Mouse (Mus musculus): ENCODE data around the gene Rtn1. TPM values are rescaled to one million over a fixed set of nuclear protein-coding genes. Genes with fewer than 3 reads are reported as not detected.

Gene Rtn1
- polyA plus RNA-seq, 1 experiment from 2014 or later: 505 TPM

GRCm38 (mm10) chr12:72422681-72423080 is 13.8 kb upstream of the Rtn1 start:
- WGBS: 53% methylated on average over 4 of the region's 4 CpGs
- no peak overlapping the region for H3K4me2 ChIP-seq (replicated peaks; ENCODE audit: low read depth, low read length)
- H3K9ac ChIP-seq (ENCODE audit: low read depth, low read length): no peak overlapping the region
- no peak overlapping the region for H3K4me3 ChIP-seq (ENCODE audit: low read depth, low read length)
- no peaks in the 10 kb centered on the region for H3K36me3 ChIP-seq (ENCODE audit: control insufficient read depth, insufficient read depth, low read length)
- no peak for ATAC-seq (ENCODE audit: low FRiP score)
- H3K27me3 ChIP-seq (ENCODE audit: control insufficient read depth, insufficient read depth, low read length): no peaks in the 10 kb centered on the region
- H3K4me1 ChIP-seq (replicated peaks; ENCODE audit: control insufficient read depth, insufficient read depth, low read length): no peaks in the 10 kb centered on the region
- H3K9me3 ChIP-seq (ENCODE audit: control insufficient read depth, low read length): no peaks in the 10 kb centered on the region
- DNase-seq (ENCODE audit: low spot score): peak; percentile 27
- H3K27ac ChIP-seq (ENCODE audit: low read depth, low read length): no peak overlapping the region

- peak; percentile 55 for DNase-seq (ENCODE audit: low spot score)
- WGBS: 29% methylated on average over 3 of the region's 3 CpGs
- no peak overlapping the region for H3K9ac ChIP-seq (ENCODE audit: low read depth, low read length)
Observed at GRCm38 (mm10) chr12:72417762-72418161, 8.9 kb upstream of the Rtn1 start.

GRCm38 (mm10) chr12:72408111-72408891 is 553 bp downstream of the Rtn1 start:
- Histone ChIP-seq H3K4me2 (replicated peaks; ENCODE audit: low read depth, low read length) (peak overlapping the region; percentile 95), H3K27me3 (ENCODE audit: control insufficient read depth, insufficient read depth, low read length) (peaks cover 3% of the 10 kb centered on the region; the same call in 1 of the 2 replicates), H3K9ac (ENCODE audit: low read depth, low read length) (peak overlapping the region; percentile 73), H3K4me1 (replicated peaks; ENCODE audit: control insufficient read depth, insufficient read depth, low read length) (0 out of 2 replicates have a peak, but pooled peaks cover 10% of the 10 kb centered on the region), H3K9me3 (ENCODE audit: control insufficient read depth, low read length) (no peaks in the 10 kb centered on the region), H3K4me3 (ENCODE audit: low read depth, low read length) (peak overlapping the region; percentile 83), H3K27ac (ENCODE audit: low read depth, low read length) (peak overlapping the region; percentile 60; the same call in 1 of the 2 replicates), H3K36me3 (ENCODE audit: control insufficient read depth, insufficient read depth, low read length) (no peaks in the 10 kb centered on the region)
- ATAC-seq (ENCODE audit: low FRiP score) (peak; percentile 89), DNase-seq (ENCODE audit: low spot score) (peak; percentile 73)
- under 1% methylated on average over 50 of the region's 63 CpGs for WGBS

More at GRCm38 (mm10) chr12:72417762-72418161, 8.9 kb upstream of the Rtn1 start:
- H3K27ac ChIP-seq (ENCODE audit: low read depth, low read length): no peak overlapping the region
- ATAC-seq (ENCODE audit: low FRiP score): no peak
- no peaks in the 10 kb centered on the region for H3K27me3 ChIP-seq (ENCODE audit: control insufficient read depth, insufficient read depth, low read length)
- H3K9me3 ChIP-seq (ENCODE audit: control insufficient read depth, low read length): no peaks in the 10 kb centered on the region
- no peak overlapping the region for H3K4me3 ChIP-seq (ENCODE audit: low read depth, low read length)
- no peak overlapping the region for H3K4me2 ChIP-seq (replicated peaks; ENCODE audit: low read depth, low read length)
- no peaks in the 10 kb centered on the region for H3K4me1 ChIP-seq (replicated peaks; ENCODE audit: control insufficient read depth, insufficient read depth, low read length)
- H3K36me3 ChIP-seq (ENCODE audit: control insufficient read depth, insufficient read depth, low read length): no peaks in the 10 kb centered on the region

DNA sequence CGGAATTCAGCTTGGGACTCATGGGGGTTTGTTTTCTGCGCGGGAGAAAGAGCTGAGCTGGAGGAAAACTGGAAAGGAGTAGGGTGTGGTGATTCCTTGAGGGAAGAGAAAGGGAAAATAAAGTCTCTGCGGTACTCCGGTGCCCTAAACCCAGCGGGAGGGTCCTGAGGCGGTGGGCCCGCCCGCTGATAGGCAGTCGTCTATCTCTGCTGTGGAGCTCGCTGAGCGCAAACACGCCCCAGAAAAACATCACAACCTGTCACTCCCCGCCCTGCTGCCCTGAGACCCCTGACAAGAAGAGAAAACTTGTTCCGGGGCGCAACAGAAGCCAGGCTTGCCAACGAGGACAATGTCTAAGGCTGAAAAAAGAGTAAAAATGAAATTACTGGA is 1.1 kb downstream of the Rtn1 start:
- Histone ChIP-seq H3K9ac (ENCODE audit: low read depth, low read length) (peak overlapping the region; percentile 73), H3K27me3 (ENCODE audit: control insufficient read depth, insufficient read depth, low read length) (peaks cover 3% of the 10 kb centered on the region; the same call in 1 of the 2 replicates), H3K36me3 (ENCODE audit: control insufficient read depth, insufficient read depth, low read length) (no peaks in the 10 kb centered on the region), H3K4me1 (replicated peaks; ENCODE audit: control insufficient read depth, insufficient read depth, low read length) (0 out of 2 replicates have a peak, but pooled peaks cover 10% of the 10 kb centered on the region), H3K27ac (ENCODE audit: low read depth, low read length) (peak overlapping the region; percentile 20; the same call in 1 of the 2 replicates), H3K4me3 (ENCODE audit: low read depth, low read length) (peak overlapping the region; percentile 83), H3K4me2 (replicated peaks; ENCODE audit: low read depth, low read length) (peak overlapping the region; percentile 95), H3K9me3 (ENCODE audit: control insufficient read depth, low read length) (no peaks in the 10 kb centered on the region)
- 0% methylated on average over 17 of the region's 17 CpGs for WGBS
- DNase-seq (ENCODE audit: low spot score) (peak; percentile 62), ATAC-seq (ENCODE audit: low FRiP score) (peak; percentile 37; the same call in 1 of the 2 replicates)

- peaks cover 3% of the 10 kb centered on the region; the same call in 1 of the 2 replicates for H3K27me3 ChIP-seq (ENCODE audit: control insufficient read depth, insufficient read depth, low read length)
- 0 out of 2 replicates have a peak, but pooled peaks have one; percentile 15 for ATAC-seq (ENCODE audit: low FRiP score)
- peak; percentile 48 for DNase-seq (ENCODE audit: low spot score)
- no peak overlapping the region for H3K27ac ChIP-seq (ENCODE audit: low read depth, low read length)
- H3K9ac ChIP-seq (ENCODE audit: low read depth, low read length): no peak overlapping the region
- no peaks in the 10 kb centered on the region for H3K9me3 ChIP-seq (ENCODE audit: control insufficient read depth, low read length)
- H3K36me3 ChIP-seq (ENCODE audit: control insufficient read depth, insufficient read depth, low read length): no peaks in the 10 kb centered on the region
- 8% methylated on average over 11 of the region's 11 CpGs for WGBS
- peak overlapping the region; percentile 83 for H3K4me3 ChIP-seq (ENCODE audit: low read depth, low read length)
- H3K4me1 ChIP-seq (replicated peaks; ENCODE audit: control insufficient read depth, insufficient read depth, low read length): 0 out of 2 replicates have a peak, but pooled peaks cover 10% of the 10 kb centered on the region
- peak overlapping the region; percentile 95 for H3K4me2 ChIP-seq (replicated peaks; ENCODE audit: low read depth, low read length)
Observed at GRCm38 (mm10) chr12:72407146-72407545, 1.7 kb downstream of the Rtn1 start.

- no peak overlapping the region for H3K4me3 ChIP-seq (ENCODE audit: low read depth, low read length)
- H3K9ac ChIP-seq (ENCODE audit: low read depth, low read length): no peak overlapping the region
- whole genome bisulfite sequencing: 29% methylated on average over 4 of the region's 5 CpGs
- H3K4me1 ChIP-seq (replicated peaks; ENCODE audit: control insufficient read depth, insufficient read depth, low read length): 0 out of 2 replicates have a peak, but pooled peaks cover 10% of the 10 kb centered on the region
- no peaks in the 10 kb centered on the region for H3K36me3 ChIP-seq (ENCODE audit: control insufficient read depth, insufficient read depth, low read length)
- no peak for DNase-seq (ENCODE audit: low spot score)
- no peak overlapping the region for H3K27ac ChIP-seq (ENCODE audit: low read depth, low read length)
- no peaks in the 10 kb centered on the region for H3K9me3 ChIP-seq (ENCODE audit: control insufficient read depth, low read length)
- no peak overlapping the region for H3K4me2 ChIP-seq (replicated peaks; ENCODE audit: low read depth, low read length)
- ATAC-seq (ENCODE audit: low FRiP score): no peak
- peaks cover 3% of the 10 kb centered on the region; the same call in 1 of the 2 replicates for H3K27me3 ChIP-seq (ENCODE audit: control insufficient read depth, insufficient read depth, low read length)
Observed at GRCm38 (mm10) chr12:72405031-72405430, 3.8 kb downstream of the Rtn1 start.

GRCm38 (mm10) chr12:72393046-72393805 is 15.6 kb downstream of the Rtn1 start:
- DNase-seq (ENCODE audit: low spot score): no peak
- WGBS: 56% methylated on average over 13 of the region's 13 CpGs
- Histone ChIP-seq H3K4me2 (replicated peaks; ENCODE audit: low read depth, low read length) (no peak overlapping the region), H3K4me3 (ENCODE audit: low read depth, low read length) (no peak overlapping the region), H3K36me3 (ENCODE audit: control insufficient read depth, insufficient read depth, low read length) (no peaks in the 10 kb centered on the region), H3K4me1 (replicated peaks; ENCODE audit: control insufficient read depth, insufficient read depth, low read length) (no peaks in the 10 kb centered on the region), H3K27me3 (ENCODE audit: control insufficient read depth, insufficient read depth, low read length) (no peaks in the 10 kb centered on the region), H3K27ac (ENCODE audit: low read depth, low read length) (no peak overlapping the region), H3K9me3 (ENCODE audit: control insufficient read depth, low read length) (no peaks in the 10 kb centered on the region), H3K9ac (ENCODE audit: low read depth, low read length) (no peak overlapping the region)
- ATAC-seq (ENCODE audit: low FRiP score): no peak

DNA sequence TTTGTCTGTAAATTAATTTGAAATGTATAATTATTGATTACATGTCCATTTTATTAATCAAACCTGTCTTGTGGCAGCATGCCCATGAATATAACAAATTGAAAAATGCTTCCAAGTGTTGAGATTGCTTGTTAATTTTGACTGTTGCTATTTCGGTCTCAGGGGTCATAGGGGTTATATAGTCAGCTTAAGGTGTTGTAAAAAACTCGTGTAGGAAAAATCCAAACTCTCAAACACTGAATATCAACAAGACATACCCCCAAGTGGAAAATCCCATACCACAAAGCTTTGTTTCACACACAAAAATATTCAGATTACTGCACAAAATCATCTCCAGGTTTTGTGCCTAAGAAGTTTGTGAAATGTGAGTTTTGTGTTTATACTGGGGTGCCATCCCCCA is 18.5 kb downstream of the Rtn1 start:
- Histone ChIP-seq H3K4me3 (ENCODE audit: low read depth, low read length) (no peak overlapping the region), H3K4me1 (replicated peaks; ENCODE audit: control insufficient read depth, insufficient read depth, low read length) (no peaks in the 10 kb centered on the region), H3K36me3 (ENCODE audit: control insufficient read depth, insufficient read depth, low read length) (no peaks in the 10 kb centered on the region), H3K27me3 (ENCODE audit: control insufficient read depth, insufficient read depth, low read length) (no peaks in the 10 kb centered on the region), H3K9ac (ENCODE audit: low read depth, low read length) (no peak overlapping the region), H3K27ac (ENCODE audit: low read depth, low read length) (no peak overlapping the region), H3K4me2 (replicated peaks; ENCODE audit: low read depth, low read length) (no peak overlapping the region), H3K9me3 (ENCODE audit: control insufficient read depth, low read length) (no peaks in the 10 kb centered on the region)
- no peak for DNase-seq (ENCODE audit: low spot score)
- no peak for ATAC-seq (ENCODE audit: low FRiP score)
- WGBS: 71% methylated on average over 2 of the region's 2 CpGs

Data from hindbrain, embryonic 11.5 days (tissue).